Mouse (Mus musculus) ES-E14 (cell line): ENCODE measurements around the gene Gm10053. TPM values are rescaled to one million over a fixed set of nuclear protein-coding genes. Genes with fewer than 3 reads are reported as not detected.

Experiments
- DNase-seq: peaks from one replicate; pipeline ENCODE4 v3.0.0-alpha.2; 2013; ENCODE audit warnings: low read depth, low spot score
- H3K27ac ChIP-seq: 2 replicates; pipeline ENCODE4 v1.5.1; 2012; ENCODE audit warnings: low read depth, mild to moderate bottlenecking, low read length, moderate library complexity, mixed read lengths; ENCODE audit not compliant: poor library complexity, insufficient read depth, severe bottlenecking
- H3K36me3 ChIP-seq: 2 replicates; pipeline ENCODE4 v1.6.1; 2012; ENCODE audit warnings: mild to moderate bottlenecking, low read length, moderate library complexity, mixed read lengths; ENCODE audit not compliant: control insufficient read depth, poor library complexity, insufficient read depth, severe bottlenecking
- H3K4me1 ChIP-seq, 2 experiments: fragments of 150-350 bp in 1 of 2; sonication (generic) in 1 of 2; 2 replicates each; pipeline ENCODE4 v1.6.1; 2012; ENCODE audit warnings: low read length in 2 of 2, mild to moderate bottlenecking in 1 of 2, mixed read lengths in 1 of 2; ENCODE audit not compliant: control insufficient read depth in 2 of 2, insufficient read depth in 2 of 2, poor library complexity in 1 of 2
- H3K4me3 ChIP-seq, 2 experiments: fragments of 150-350 bp in 1 of 2; sonication (generic) in 1 of 2; 2 replicates each; pipeline ENCODE4 v1.5.1; 2012; ENCODE audit warnings: low read length in 2 of 2, low read depth in 1 of 2, mild to moderate bottlenecking in 1 of 2, mixed read lengths in 1 of 2; ENCODE audit not compliant: insufficient read depth in 1 of 2, poor library complexity in 1 of 2, severe bottlenecking in 1 of 2
- H3K9ac ChIP-seq: 2 replicates; pipeline ENCODE4 v1.6.1; 2012; ENCODE audit warnings: low read depth, mild to moderate bottlenecking, low read length, mixed read lengths; ENCODE audit not compliant: poor library complexity, insufficient read depth, severe bottlenecking
- H3K9me3 ChIP-seq: fragments of 150-350 bp; sonication (generic); 2 replicates; pipeline ENCODE4 v1.6.1; 2012; ENCODE audit warnings: low read depth, mild to moderate bottlenecking, low read length; ENCODE audit not compliant: control insufficient read depth, insufficient read depth
- CHD2 ChIP-seq: IDR thresholded peaks from 2 replicates; pipeline ENCODE4 v1.6.1; 2014; ENCODE audit warnings: mild to moderate bottlenecking, low read depth, low read length, inconsistent platforms
- HCFC1 ChIP-seq: IDR thresholded peaks from 2 replicates; pipeline ENCODE4 v1.6.1; 2012; ENCODE audit warnings: low read length, inconsistent platforms, borderline replicate concordance; ENCODE audit not compliant: insufficient read depth
- MAFK ChIP-seq: IDR thresholded peaks from 2 replicates; pipeline ENCODE4 v1.6.1; 2014; ENCODE audit warnings: mild to moderate bottlenecking, low read depth, low read length, inconsistent platforms; ENCODE audit not compliant: insufficient read depth
- ZC3H11A ChIP-seq: IDR thresholded peaks from 2 replicates; pipeline ENCODE4 v1.6.1; 2012; ENCODE audit warnings: low read depth, mild to moderate bottlenecking, inconsistent platforms, low read length, borderline replicate concordance
- ZNF384 ChIP-seq: IDR thresholded peaks from 2 replicates; pipeline ENCODE4 v1.6.1; 2012; ENCODE audit warnings: low read depth, low read length, inconsistent platforms
- in situ Hi-C, 2 experiments: fragments of 600-800 bp; cut with MboI; formaldehyde crosslinking; loops; one replicate each; pipeline ENCODE4 v1.15.1; 2025; ENCODE audit warnings: low sequenced_read_pairs in 2 of 2, inconsistent platforms in 1 of 2; ENCODE audit not compliant: unreplicated experiment in 2 of 2
- total RNA-seq: library from RNA; depleted of rRNA; stranded (reverse); fragments of 300-350 nt; gene quantifications from 2 replicates; pipeline ENCODE4 v1.2.3, GENCODE M21; 2012

Gene Gm10053
- total RNA-seq, 1 experiment: 144 TPM

DNA sequence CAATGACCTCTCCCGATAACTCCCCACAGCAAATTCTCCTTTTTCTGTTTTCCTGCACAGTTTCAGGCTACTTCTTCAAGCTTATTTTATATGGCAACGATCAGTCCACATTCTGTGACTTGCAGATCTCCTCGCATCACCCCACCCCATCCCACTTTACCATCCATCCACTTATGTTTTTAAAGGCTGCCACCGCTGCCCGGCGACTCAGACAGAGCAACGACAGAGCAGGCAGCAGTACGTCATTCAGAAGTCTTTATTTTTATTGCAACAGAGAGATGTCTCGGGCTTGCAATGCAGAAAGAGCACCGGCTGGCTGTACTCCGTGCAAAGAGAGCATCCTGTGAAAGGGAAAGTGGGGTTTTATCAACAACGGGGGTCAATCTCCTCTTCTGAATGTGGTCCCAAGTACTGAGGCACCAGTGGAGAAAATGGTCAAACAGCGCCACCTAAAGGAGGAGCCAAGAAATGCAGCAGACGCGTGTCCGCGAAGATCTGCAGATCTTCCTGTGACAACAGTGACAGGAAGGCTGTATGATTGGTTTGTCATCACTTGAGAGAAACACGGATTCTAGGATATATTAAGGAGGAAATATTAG is 4.3 kb upstream of the Gm10053 start:
- no peak overlapping the region for H3K9ac ChIP-seq

DNA sequence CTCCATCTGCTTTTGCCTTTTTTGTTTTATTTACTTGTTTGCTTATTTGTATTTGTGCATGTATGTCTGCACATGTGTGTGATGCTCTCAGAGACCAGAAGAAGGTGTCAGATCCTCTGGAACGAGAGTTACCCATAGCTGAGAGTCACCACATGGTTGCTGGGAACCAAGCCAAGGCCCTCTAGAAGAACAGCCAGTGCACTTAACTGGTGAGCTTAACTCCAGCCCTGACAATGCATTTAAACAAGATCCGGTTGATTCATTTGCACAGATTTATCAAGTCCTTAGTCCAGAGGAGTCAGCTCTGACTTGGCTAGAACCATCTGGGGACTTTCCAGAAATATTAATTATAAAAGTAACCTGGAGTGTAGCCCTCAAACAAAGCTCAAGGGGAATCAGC is 1.6 kb upstream of the Gm10053 start:
- DNase-seq: no peak
- H3K4me1 ChIP-seq: no peaks in the 10 kb centered on the region
- in situ Hi-C loops: loop anchor here (5.0 to 10.0 kb wide), 3 partner anchors 169 to 572 kb away; no protein-coding TSS in a partner anchor

More for the DNA sequence above, 4.3 kb upstream of the Gm10053 start:
- Histone ChIP-seq H3K9me3 (no peaks in the 10 kb centered on the region), H3K4me1 (no peaks in the 10 kb centered on the region), H3K4me3 (no peak overlapping the region), H3K36me3 (no peaks in the 10 kb centered on the region), H3K27ac (no peak overlapping the region)
- no peak for TF ChIP-seq CHD2
- TF ChIP-seq ZC3H11A: peak; percentile 92; the same call in 1 of the 2 replicates
- DNase-seq: peak; percentile 63
- in situ Hi-C loops: loop anchor here (5.0 to 10.0 kb wide), 3 partner anchors 166 to 569 kb away; no protein-coding TSS in a partner anchor

DNA sequence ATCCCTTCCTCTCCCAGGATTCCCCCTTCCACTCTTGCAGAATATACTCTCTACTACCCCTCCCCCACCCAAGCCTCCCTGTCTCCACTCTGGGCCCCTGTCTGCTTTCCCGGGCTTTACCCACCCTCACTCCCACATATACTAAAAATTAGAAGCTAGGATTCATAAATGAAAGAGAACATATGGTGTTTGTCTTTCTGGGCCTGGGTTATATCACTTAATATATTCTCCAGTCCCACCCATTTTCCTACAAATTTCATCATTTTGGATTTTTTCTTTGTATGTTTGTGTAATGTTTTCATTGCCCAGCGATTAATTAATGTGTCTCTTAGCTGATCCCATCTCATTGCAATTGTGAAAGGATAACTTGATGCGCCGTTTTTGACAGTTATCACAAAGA is 5.8 kb downstream of the Gm10053 start:
- in situ Hi-C loops: loop anchor here in 1 of 2 experiments (10.0 kb wide), 1 partner anchor 576 kb away; no protein-coding TSS in a partner anchor
- Histone ChIP-seq H3K27ac (no peak overlapping the region), H3K9me3 (no peaks in the 10 kb centered on the region), H3K9ac (no peak overlapping the region), H3K4me3 (no peak overlapping the region), H3K36me3 (no peaks in the 10 kb centered on the region), H3K4me1 (no peaks in the 10 kb centered on the region)
- TF ChIP-seq ZC3H11A (no peak), CHD2 (no peak), HCFC1 (no peak), MAFK (no peak), ZNF384 (no peak)
- DNase-seq: no peak

More for the DNA sequence above, 1.6 kb upstream of the Gm10053 start:
- Histone ChIP-seq H3K27ac (no peak overlapping the region), H3K9ac (no peak overlapping the region), H3K9me3 (no peaks in the 10 kb centered on the region), H3K4me3 (no peak overlapping the region), H3K36me3 (no peaks in the 10 kb centered on the region)
- no peak for TF ChIP-seq CHD2
- no peak for TF ChIP-seq HCFC1
- no peak for TF ChIP-seq ZC3H11A
- TF ChIP-seq MAFK: no peak
- TF ChIP-seq ZNF384: no peak

DNA sequence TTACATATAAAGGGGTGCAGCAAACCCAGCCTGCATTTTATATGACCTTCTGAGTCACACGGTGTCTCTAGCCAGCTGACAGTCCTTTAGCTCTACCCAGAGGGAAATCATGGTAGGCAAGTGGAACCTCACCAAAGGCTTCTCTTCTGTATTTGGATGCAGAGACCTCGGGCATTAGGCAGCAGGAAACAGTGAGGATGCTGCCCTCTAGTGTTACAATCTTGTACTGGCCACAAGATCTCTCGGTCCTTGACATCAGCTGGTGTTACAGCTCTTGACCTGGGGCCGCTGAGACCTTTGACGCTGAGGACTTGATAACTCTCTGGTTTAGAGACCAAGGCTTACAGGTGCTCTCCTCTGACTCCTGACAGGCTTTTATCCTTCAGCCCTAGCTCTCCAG is 10.0 kb downstream of the Gm10053 start:
- H3K4me3 ChIP-seq: no peak overlapping the region
- no peak overlapping the region for H3K9ac ChIP-seq
- H3K9me3 ChIP-seq: no peaks in the 10 kb centered on the region
- no peaks in the 10 kb centered on the region for H3K36me3 ChIP-seq
- no peak overlapping the region for H3K27ac ChIP-seq
- in situ Hi-C loops: loop anchor here in 1 of 2 experiments (10.0 kb wide), 1 partner anchor 581 kb away; no protein-coding TSS in a partner anchor
- DNase-seq: no peak
- peaks cover 0 to 2% of the 10 kb centered on the region in 2 experiments; a peak in 1 of 4 replicates for H3K4me1 ChIP-seq
- no peak for TF ChIP-seq HCFC1
- TF ChIP-seq ZNF384: no peak
- peak; percentile 61; the same call in 1 of the 2 replicates for TF ChIP-seq ZC3H11A
